Mouse (Mus musculus) cerebellum, adult (tissue): Measurements from ENCODE around the gene Fam227b.
A peak's percentile ranks its signal among the peaks of the same experiment; 100 is the strongest.

Experiments used
- ATAC-seq: cut with Nextera tagmentation; 2 replicates; pipeline ENCODE4 v1.9.2; 2017; ENCODE audit warnings: mild to moderate bottlenecking, moderate library complexity, mixed read lengths; ENCODE audit not compliant: insufficient number of reproducible peaks, low FRiP score, low TSS enrichment

Gene Fam227b

GRCm38 (mm10) chr2:126014989-126015710, 136.7 kb downstream of the Fam227b start:
- no peak for ATAC-seq

GRCm38 (mm10) chr2:126006742-126007141, 145.1 kb downstream of the Fam227b start:
- no peak for ATAC-seq

- peak; percentile 20; the same call in 1 of the 2 replicates for ATAC-seq
Observed at GRCm38 (mm10) chr2:126006088-126006487, 145.7 kb downstream of the Fam227b start.

- no peak for ATAC-seq
Observed at GRCm38 (mm10) chr2:126002291-126002690, 149.5 kb downstream of the Fam227b start.

- ATAC-seq = no peak
Observed at GRCm38 (mm10) chr2:125975808-125976345, 175.9 kb downstream of the Fam227b start.

GRCm38 (mm10) chr2:125975206-125975605, 176.6 kb downstream of the Fam227b start:
- no peak for ATAC-seq

GRCm38 (mm10) chr2:125973207-125973606, 178.6 kb downstream of the Fam227b start:
- no peak for ATAC-seq

- no peak for ATAC-seq
Observed at GRCm38 (mm10) chr2:125968811-125969210, 183.0 kb downstream of the Fam227b start.

GRCm38 (mm10) chr2:125948195-125948594, 203.6 kb downstream of the Fam227b start:
- ATAC-seq = no peak

- no peak for ATAC-seq
Observed at GRCm38 (mm10) chr2:125943301-125943700, 208.5 kb downstream of the Fam227b start.

- ATAC-seq = no peak
Observed at GRCm38 (mm10) chr2:125941111-125941785, 210.6 kb downstream of the Fam227b start.

GRCm38 (mm10) chr2:125938993-125939642, 212.7 kb downstream of the Fam227b start:
- no peak for ATAC-seq

- ATAC-seq = no peak
Observed at GRCm38 (mm10) chr2:125936396-125936795, 215.4 kb downstream of the Fam227b start.

- ATAC-seq = no peak
Observed at GRCm38 (mm10) chr2:125933977-125934376, 217.8 kb downstream of the Fam227b start.
